Mouse (Mus musculus) c-Kit-negative CD71-positive TER-119-positive erythroid progenitor cells, embryonic 14.5 days (primary cell): ENCODE results near the gene Mefv.
"Not testable (repeated sequence)": the region's sequence is repeated elsewhere in the genome, so short reads cannot be mapped to it uniquely, and the experiment has no call there.

Experiments
- DNase-seq: peaks from one replicate; pipeline ENCODE4 v3.0.0-alpha.2; 2013; ENCODE audit warnings: low read depth, low spot score

Gene Mefv

DNA sequence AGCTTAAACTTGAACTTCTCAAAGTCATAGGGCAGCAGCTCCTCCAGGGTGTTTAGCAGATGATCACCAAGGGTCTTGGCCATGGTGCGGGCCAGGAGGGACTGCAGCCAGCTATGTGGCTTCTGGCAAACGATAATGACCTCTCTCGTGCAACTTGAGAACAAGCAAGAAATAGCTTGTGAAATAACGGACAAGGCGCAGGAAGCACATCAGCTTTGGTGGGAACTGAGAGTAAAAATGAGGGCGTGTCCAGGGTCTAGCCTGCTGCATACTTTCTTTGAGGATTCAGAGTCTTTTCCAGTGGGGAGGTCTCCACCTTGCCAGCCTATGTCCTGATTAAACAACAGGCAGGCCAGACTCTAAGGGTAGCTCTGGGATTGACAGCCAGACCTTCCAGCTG is at the start of gene Mefv:
TSS of gene Mefv (minus strand) at position 118 of the 400 bp plus-strand sequence.
- DNase-seq, result no peak

DNA sequence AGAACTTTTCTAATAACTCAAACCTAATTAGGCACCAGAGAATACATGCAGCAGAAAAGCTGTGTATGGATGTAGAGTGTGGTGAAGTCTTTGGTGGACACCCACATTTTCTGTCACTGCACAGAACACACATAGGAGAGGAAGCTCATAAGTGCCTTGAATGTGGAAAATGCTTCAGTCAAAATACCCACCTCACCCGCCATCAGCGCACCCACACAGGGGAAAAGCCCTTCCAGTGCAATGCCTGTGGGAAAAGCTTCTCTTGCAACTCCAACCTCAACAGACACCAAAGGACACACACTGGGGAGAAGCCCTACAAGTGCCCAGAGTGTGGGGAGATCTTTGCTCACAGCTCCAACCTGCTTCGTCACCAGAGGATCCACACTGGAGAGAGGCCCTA is 31.1 kb upstream of the Mefv start:
- no peak for DNase-seq

DNA sequence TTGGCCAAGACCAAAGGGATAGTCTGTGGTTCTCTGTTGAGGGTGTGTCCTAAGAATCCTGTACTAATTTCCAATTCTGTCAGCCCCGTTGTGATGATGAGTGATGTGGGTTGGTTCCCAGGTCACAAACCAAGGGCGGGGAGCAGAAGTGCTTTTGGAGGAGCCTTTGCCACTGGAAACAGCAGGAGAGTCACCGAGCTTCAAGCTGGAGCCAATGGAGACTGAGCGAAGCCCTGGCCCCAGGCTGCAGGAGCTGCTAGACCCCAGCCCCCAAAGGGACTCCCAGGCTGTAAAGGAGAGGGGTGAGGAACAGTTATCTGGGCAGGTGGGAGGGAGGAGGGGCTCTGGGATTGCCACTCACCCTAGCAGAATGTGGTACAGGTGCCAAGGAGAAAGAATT is 27.8 kb upstream of the Mefv start:
- DNase-seq, result no peak

DNA sequence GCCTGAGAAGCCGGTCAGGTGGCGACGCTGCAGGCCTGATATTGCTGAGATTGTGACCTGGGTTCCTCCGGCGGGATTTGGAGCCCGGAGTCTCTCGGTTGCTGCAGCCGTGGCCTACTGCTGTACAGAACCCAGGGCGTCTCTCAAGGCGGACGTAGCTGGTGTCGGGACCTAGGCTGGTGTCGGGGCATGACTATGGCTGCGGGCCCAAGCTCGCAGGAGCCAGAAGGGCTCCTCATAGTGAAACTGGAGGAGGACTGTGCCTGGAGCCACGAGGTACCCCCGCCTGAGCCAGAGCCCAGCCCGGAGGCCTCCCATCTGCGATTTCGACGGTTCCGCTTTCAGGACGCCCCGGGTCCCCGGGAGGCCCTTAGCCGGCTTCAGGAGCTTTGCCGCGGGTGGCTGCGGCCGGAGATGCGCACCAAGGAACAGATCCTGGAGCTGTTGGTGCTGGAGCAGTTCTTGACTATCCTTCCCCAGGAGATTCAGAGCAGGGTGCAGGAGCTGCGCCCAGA is 26.3 kb upstream of the Mefv start:
- no peak for DNase-seq

DNA sequence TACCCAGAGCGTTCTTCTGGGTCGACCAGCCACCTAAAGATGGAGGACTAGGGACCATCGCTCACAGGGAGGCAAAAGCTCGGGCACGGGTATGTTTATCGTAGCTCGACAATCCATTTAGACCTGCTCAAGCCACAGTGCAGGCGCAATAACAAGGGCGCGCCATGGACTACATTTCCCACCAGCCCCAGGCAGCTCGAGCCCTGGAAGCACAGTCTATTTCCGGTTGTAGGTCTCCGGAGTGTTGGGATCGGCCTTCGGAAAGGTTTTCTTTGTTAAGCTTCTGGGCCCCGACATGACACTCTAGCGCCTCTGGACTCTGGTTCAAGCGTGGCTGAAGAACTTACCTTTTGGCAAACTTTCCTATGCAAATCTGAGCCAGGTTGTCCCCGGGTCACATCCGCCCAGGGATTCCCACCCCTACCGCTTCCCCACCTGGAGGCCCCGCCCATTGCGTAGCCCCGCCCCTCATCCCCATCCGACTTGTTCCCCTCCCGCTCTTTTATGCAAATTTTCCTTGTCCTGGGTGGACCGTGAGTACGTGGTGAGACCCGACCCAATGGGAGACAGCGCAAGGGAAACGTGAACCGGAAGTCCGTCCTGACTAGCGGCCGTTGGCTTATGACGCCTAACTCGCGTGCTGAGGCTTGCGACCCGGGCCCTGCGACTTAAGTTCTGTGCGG is 25.7 kb upstream of the Mefv start, which contains the start of gene Zfp263:
TSS of gene Zfp263 (plus strand) at position 591 of the 683 bp plus-strand sequence.
- DNase-seq, result peak; percentile 89

DNA sequence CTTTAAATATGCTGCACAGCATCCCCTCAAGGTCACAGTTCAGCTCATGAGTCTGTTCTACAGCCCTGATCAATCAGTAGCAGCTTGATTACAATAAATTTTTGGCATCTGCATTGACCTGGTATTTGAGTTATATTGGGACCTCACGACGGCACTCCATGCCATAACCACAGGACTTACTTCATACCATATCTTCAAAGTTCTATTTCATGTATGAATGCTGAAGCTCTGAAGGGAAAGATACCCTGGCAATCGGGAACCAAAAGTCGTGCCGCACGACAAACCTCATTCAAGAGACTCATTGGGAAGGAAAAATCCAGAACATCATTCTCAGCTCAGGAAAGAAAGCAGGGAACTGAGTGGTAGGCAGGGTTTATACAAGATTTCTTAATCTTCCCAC is 24.6 kb upstream of the Mefv start:
- no peak for DNase-seq

DNA sequence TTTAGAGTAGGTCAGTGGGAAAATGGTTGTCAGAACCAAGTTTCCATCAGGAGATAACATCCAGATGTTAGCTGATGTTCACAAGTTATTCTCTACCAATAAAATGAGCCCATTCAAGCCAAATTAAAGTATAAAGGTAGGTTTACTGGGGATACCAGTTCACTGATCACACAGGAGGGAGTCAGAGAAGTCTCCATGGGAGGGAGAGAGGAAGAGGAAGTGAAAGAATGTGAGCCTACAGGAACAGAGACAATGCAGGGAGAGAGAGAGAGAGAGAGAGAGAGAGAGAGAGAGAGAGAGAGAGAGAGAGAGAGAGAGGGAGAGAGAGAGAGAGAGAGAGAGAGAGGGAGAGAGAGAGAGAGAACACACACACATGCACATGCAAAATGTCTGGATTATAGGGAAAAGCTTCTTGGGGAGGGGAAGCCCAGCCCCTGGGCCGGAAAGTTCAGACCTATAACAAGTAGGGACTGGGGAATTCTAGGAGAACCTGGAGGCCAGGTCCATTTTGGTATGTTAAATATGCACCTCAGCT is 15.4 kb upstream of the Mefv start:
- DNase-seq, result no peak

DNA sequence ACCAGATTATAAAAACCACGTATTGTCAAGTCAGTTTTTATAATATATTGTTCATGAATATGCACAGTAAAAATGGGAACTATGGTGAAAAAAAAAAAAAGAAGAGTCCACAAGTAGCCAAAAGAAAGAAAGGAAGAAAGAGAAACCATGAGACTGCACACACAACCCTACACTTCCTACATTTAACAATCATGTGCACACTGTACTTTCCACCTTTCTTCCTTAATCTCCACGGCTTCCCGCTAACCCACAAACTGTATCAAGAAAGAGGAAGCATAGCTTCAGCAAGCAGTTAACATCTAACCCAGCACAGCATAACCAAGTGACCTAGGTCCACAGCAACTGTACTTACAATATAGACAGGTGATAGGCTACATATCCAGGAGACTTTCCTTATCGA is 14.7 kb upstream of the Mefv start:
- DNase-seq, result no peak

DNA sequence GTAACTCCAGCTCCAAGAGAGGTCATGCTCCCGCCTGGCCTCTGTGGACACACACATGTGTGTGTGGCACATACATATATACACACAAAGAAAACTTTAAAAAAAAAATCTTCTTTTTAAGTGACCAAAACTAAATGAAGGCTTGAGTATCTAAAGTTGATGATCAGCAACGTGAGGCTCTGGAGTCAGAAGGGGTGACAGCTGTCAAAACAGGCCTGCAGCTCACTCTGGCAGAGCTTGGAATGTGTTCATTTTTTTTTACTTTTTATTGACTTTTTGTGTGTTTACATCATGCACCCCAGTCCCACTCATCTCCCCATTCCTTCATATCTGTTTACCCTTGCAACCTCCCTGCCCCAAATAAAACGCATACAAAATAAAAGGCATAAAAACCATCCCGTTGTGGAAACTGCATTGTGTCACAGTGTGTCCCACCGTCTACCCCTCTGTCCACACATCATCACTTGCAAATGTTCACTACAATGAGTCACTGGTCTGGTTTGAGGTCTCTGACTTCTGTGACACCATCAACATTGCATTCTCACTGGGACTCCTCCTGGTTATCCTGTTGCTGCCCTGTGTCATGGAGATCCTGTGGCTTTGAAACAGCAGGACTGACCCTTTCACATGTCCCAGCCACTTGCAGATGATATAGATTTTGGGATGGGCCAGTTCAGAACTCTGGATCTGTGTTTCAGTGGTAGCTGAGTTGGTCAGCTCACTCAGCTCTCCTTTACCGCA is 10.3 kb upstream of the Mefv start:
- DNase-seq, result no peak

DNA sequence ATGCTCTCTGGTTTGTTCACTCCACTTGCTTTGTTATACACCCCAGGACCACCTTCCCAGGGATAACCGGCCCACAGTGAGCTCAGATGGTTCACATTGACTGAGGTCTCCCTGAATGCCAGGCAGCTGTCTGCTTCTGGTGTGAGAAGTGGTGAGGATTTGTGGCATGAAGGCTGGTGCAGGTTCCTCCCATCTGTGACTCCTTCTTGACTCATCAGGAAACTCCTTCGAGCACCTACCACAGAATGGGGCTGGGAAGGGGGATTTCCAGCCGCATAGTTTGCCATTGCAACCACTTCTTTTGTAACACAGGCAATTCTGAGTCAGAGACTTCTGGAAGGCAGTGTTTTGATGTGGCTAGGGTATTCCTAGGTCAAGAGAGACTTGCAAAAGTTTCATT is 5.3 kb upstream of the Mefv start:
- DNase-seq, result no peak

DNA sequence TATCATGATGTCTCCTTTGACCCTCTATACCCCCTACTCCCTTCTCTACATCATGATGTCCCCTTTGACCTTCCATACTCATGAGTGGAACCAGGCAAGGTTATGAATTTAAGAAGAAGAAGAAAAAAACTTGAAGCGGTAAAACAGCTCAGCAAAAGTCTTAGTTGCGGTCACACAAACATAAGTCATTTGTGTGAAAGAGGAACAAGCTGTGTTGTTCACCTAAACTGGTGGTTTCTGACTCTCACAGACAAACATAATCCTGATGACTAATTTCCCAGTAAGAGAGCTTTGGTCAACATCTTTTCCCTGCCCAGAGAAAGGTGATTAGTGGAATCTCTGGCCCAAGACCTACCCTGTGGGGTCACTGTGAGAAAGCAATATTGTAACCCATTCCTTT is 3.2 kb downstream of the Mefv start:
- no peak for DNase-seq

DNA sequence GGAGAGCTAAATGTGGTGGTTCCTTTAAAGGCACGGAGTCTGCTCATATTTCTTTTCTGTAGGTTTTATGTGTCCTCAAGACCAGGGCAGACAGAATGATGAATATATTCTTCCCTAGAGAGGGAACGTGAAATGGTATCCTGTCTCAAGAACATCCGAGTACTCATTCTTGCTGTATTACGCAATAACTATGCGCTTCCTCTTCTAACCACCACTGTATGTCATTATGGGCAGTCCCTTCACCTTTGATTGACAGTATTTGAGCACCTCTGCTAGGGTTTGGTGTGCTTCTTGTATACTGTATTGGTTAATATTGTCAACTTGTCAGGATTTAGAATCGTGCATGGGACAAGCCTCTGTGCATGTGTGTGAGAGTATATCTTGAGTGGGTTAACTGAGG is 11.2 kb downstream of the Mefv start:
- no peak for DNase-seq

DNA sequence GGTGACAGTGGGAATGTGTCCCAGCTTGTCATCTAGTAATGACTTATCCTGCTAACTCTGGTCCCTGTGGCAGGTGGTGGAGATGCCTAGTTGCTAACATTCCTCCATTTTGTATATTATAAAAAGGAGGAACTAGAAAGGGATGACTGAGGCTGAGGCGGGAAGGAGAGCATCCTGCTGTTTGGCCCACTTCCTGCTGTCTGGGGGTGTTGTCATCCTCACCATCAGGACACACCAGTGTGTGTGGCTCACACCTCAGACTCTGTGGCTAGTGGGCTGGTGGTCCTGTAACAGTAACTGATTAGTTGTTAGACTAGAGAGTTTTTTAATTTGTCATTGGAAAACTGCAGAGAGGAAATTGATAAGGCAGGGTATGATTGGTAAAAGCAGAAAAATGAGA is 17.0 kb downstream of the Mefv start:
- no peak for DNase-seq

DNA sequence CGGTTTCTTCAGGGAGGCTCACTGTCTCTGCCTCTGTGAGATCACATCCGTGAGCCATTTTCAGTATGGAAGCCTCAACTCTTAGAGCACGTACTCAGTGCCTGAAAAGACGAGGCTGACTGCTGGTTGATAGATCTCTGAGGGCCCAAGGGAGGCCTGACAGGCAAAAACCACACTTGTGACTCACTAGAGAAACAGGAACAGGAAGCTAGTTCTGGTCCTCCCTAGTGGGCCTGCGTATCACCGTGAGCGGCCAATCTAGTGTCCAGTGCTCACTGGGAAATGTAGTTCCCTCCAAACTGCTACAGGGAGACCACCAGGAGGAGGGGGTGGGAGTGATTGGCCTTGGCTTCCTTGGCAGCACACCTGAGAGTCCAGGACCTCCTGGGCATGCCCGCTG is 18.6 kb downstream of the Mefv start:
- DNase-seq, result no peak

DNA sequence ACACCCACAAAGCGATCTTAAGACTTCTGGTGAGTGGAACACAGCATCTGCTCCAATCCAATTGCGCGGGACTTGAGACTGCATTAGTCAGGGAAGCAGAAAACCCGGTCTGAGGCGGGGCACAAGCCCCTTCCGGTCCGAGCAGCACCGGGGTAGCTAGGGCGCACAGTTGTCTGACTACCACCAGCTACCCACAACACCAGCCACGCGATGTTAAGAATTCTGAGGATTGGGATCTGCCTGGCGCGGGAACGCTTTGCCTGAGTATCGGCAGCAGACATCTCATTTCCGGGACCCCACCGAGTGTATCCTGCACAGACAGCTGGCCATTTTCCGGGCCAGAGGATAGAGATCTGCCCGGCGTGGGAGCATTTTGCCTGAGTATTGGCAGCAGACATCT is 28.3 kb downstream of the Mefv start:
- DNase-seq, result not testable (repeated sequence)
